Mouse (Mus musculus) heart, postnatal 4 days (tissue): ENCODE measurements around the gene Ccdc50. TPM values are rescaled to one million over a fixed set of nuclear protein-coding genes. Genes with fewer than 3 reads are reported as not detected.

Experiments used
- total RNA-seq, 2 experiments: library from RNA; stranded (reverse); gene quantifications; 2 replicates each; pipeline ENCODE4 v1.2.3; 2021

Ccdc50 gene
- total RNA-seq, 2 experiments from 2014 or later, result 61.1 to 64.5 TPM

Other genes starting within 250 kb of the Ccdc50 start
- gene Ostn, start 81.4 kb upstream of the Ccdc50 start, total RNA-seq, result not detected
- 1 to 10 TPM; 4.1 to 4.9 TPM for gene Uts2b, start 18.6 kb upstream of the Ccdc50 start, total RNA-seq